Mouse (Mus musculus) G1E (cell line): ENCODE results near the gene Cdhr4.

ENCODE experiments used
- CTCF ChIP-seq: IDR thresholded peaks from 2 replicates; pipeline ENCODE4 v1.5.1; 2012; ENCODE audit warnings: low read depth, low read length, inconsistent platforms, mixed read lengths
- GATA1 ChIP-seq: IDR thresholded peaks from 2 replicates; pipeline ENCODE4 v1.6.1; 2012; ENCODE audit warnings: borderline replicate concordance, low read length, inconsistent platforms, mixed read lengths
- GATA2 ChIP-seq: IDR thresholded peaks from 2 replicates; pipeline ENCODE4 v1.6.1; 2012; ENCODE audit warnings: low read depth, low read length, inconsistent platforms, borderline replicate concordance
- POLR2AphosphoS5 ChIP-seq: IDR thresholded peaks from 2 replicates; pipeline ENCODE4 v1.6.1; 2012; ENCODE audit warnings: low read depth, low read length, inconsistent platforms; ENCODE audit not compliant: insufficient replicate concordance
- TAL1 ChIP-seq: conservative IDR thresholded peaks from 2 replicates; pipeline ENCODE4 v1.6.1; 2012; ENCODE audit warnings: low read depth, low read length, inconsistent platforms, mixed read lengths

GRCm38 (mm10) chr9:108003531-108003890 lies 11.2 kb downstream of the Cdhr4 start:
- no peak for TF ChIP-seq CTCF
- TF ChIP-seq POLR2AphosphoS5 = no peak
- no peak for TF ChIP-seq GATA1
- no peak for TF ChIP-seq TAL1
- no peak for TF ChIP-seq GATA2
